Mouse (Mus musculus): ENCODE measurements around the gene Creld2.

The Creld2 gene

GRCm38 (mm10) chr15:88867368-88868023 lies 48.0 kb downstream of the Creld2 start:
- no peak for DNase-seq (ENCODE audit: low spot score in 2 of 2)

GRCm38 (mm10) chr15:88868024-88868742 lies 48.7 kb downstream of the Creld2 start:
- DNase-seq (ENCODE audit: low spot score in 2 of 2), result no peak

- DNase-seq (ENCODE audit: low spot score in 2 of 2), result no peak
These were observed 51.2 kb downstream of the Creld2 start for GRCm38 (mm10) chr15:88870418-88871185.

GRCm38 (mm10) chr15:88874061-88874460 lies 54.6 kb downstream of the Creld2 start:
- DNase-seq (ENCODE audit: low spot score in 2 of 2), result no peak

- no peak for DNase-seq (ENCODE audit: low spot score in 2 of 2)
These were observed 55.0 kb downstream of the Creld2 start for GRCm38 (mm10) chr15:88874477-88874876.

- no peak for DNase-seq (ENCODE audit: low spot score in 2 of 2)
These were observed 56.2 kb downstream of the Creld2 start for GRCm38 (mm10) chr15:88875625-88876081.

All from spleen, postnatal 14 days (tissue).